Mouse (Mus musculus): ENCODE measurements around the gene Ucp1.
A peak's percentile ranks its signal among the peaks of the same experiment; 100 is the strongest.

Gene Ucp1

GRCm38 (mm10) chr8:83331899-83332697 lies 41.9 kb downstream of the Ucp1 start, which contains the start of gene Elmod2:
Elmod2 (minus strand) TSS chr8:83332486.
- DNase-seq (ENCODE audit: low read depth) = peak; percentile 89

DNA sequence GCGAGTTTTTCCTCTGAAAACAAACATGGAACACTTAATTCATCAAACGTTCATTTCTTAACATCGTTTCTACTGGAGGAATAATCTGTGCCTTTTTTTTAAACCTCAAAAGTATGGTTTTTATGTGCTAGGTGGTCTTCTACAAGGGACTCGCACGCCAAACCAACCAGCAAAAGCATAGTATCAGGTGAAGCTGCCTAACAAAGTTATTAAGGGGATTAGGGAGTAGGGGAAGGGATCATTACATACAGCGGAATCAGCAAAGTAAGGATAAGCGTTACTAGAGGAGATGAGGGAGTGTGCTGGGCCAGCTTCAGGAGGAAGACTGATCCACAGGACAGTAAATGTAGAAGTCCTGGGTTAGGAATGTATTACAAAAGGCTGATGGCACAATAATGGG lies 42.7 kb downstream of the Ucp1 start:
- no peak for DNase-seq (ENCODE audit: low read depth)

DNA sequence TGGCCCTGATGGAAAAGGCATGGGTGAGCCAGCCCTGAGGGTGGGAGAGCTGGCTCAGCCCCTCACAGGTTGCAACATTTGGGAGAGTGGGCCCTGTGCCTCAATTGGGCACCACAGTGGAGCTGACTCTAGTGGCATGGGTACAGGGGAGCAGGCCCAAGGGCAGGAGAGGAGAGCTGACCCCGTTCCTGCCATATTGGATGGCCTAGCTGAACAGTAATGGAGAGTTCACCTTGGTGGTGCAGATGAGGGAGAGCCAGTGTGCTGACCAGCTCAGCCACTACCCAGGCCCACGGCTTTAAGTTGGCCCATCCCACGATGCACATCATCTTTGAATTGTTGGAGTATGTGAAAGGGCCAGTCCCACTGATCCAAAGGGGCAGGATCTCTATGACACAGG lies 51.9 kb downstream of the Ucp1 start:
- no peak for DNase-seq (ENCODE audit: low read depth)

- no peak for DNase-seq (ENCODE audit: low read depth)
Observed at GRCm38 (mm10) chr8:83342693-83343092, 52.5 kb downstream of the Ucp1 start.

All from fibroblast of lung, adult 2 months (primary cell).